Comparison of ENCODE assay signal across 18 mouse cellular contexts in genomic region chr15:68556133-68556532, GRCm38 (mm10).
"Had no signal": no experiment of that assay in that cellular context is flagged by ENCODE, and none has a peak within 500 bp of the region (broad histone marks: within the 10 kb centered on the region; RNA-seq: fewer than 3 reads in every experiment).

No protein-coding gene starts in this region.

- H3K27me3 ChIP-seq: midbrain, embryonic 12.5 days; neural tube, embryonic 12.5 days had no signal

- H3K4me2 ChIP-seq: lung, embryonic 14.5 days; midbrain, embryonic 12.5 days; neural tube, embryonic 12.5 days had no signal

- DNase-seq: lung, adult 18-20 months; lung, embryonic 14.5 days; lung, postnatal 10 days; lung, postnatal 4 days; midbrain, embryonic 14.5 days; retina, postnatal 1 day; right cerebral cortex, adult 18-20 months; right cerebral cortex, postnatal 25 days; right cerebral cortex, postnatal 4 days; spleen, adult 18-20 months; thymus, adult 2 months; thymus, postnatal 25 days; thymus, postnatal 4 days had no signal

- H3K36me3 ChIP-seq: midbrain, embryonic 10.5 days; midbrain, embryonic 12.5 days; neural tube, embryonic 12.5 days had no signal

- H3K9me3 ChIP-seq: midbrain, embryonic 10.5 days; midbrain, embryonic 12.5 days; neural tube, embryonic 12.5 days had no signal

- H3K9ac ChIP-seq: liver, embryonic 14.5 days; lung, embryonic 14.5 days; midbrain, embryonic 12.5 days; neural tube, embryonic 12.5 days had no signal

- H3K27ac ChIP-seq: liver, embryonic 14.5 days; midbrain, embryonic 10.5 days; midbrain, embryonic 12.5 days; neural tube, embryonic 12.5 days had no signal

- H3K4me1 ChIP-seq: midbrain, embryonic 10.5 days; midbrain, embryonic 12.5 days; neural tube, embryonic 12.5 days had no signal

- H3K4me3 ChIP-seq: midbrain, embryonic 10.5 days; midbrain, embryonic 12.5 days; myocyte; neural tube, embryonic 12.5 days had no signal
